Mouse (Mus musculus) layer of hippocampus, adult 8-10 months (tissue): Measurements from ENCODE around the gene Sec63. TPM values are rescaled to one million over a fixed set of nuclear protein-coding genes. Genes with fewer than 3 reads are reported as not detected.

ENCODE experiments used
- DNase-seq, 2 experiments: peaks; one replicate each; pipeline ENCODE4 v3.0.0; 2022; ENCODE audit warnings: low spot score in 2 of 2
- total RNA-seq, 4 experiments: library from RNA; stranded (reverse); gene quantifications; 2 replicates each; pipeline ENCODE4 v1.2.4; 2022

Gene Sec63
- total RNA-seq, 4 experiments from 2014 or later = 43.7 to 50.3 (median 46.2) TPM

- no peak for DNase-seq
Observed at GRCm38 (mm10) chr10:42862806-42863205, 101.5 kb downstream of the Sec63 start.

- peak; percentile 40 to 41 for DNase-seq
Observed at GRCm38 (mm10) chr10:42863621-42864391, 102.5 kb downstream of the Sec63 start.

GRCm38 (mm10) chr10:42864696-42865095 lies 103.4 kb downstream of the Sec63 start:
- no peak for DNase-seq

GRCm38 (mm10) chr10:42868416-42868815 lies 107.1 kb downstream of the Sec63 start:
- DNase-seq = no peak

GRCm38 (mm10) chr10:42869467-42869866 lies 108.2 kb downstream of the Sec63 start:
- DNase-seq = no peak

GRCm38 (mm10) chr10:42872269-42873010 lies 111.1 kb downstream of the Sec63 start:
- DNase-seq = peak in 1 of 2 experiments; percentile 6

- no peak for DNase-seq
Observed at GRCm38 (mm10) chr10:42873077-42873595, 111.8 kb downstream of the Sec63 start.

GRCm38 (mm10) chr10:42876172-42876571 lies 114.9 kb downstream of the Sec63 start:
- DNase-seq = no peak

GRCm38 (mm10) chr10:42879269-42879681 lies 118.0 kb downstream of the Sec63 start:
- no peak for DNase-seq

- no peak for DNase-seq
Observed at GRCm38 (mm10) chr10:42879682-42880081, 118.4 kb downstream of the Sec63 start.

Other genes with a start within 250 kb of the Sec63 start
- 10 to 100 TPM; 14.7 to 17.3 (median 16.0) TPM for gene Nr2e1, start 177.9 kb upstream of the Sec63 start, total RNA-seq
- gene Ostm1, start 177.7 kb upstream of the Sec63 start, total RNA-seq = 10 to 100 TPM; 53.4 to 60.1 (median 55.3) TPM
- gene Scml4, start 98.9 kb downstream of the Sec63 start, total RNA-seq = 1 to 10 TPM; 3.7 to 5.3 (median 4.6) TPM